Mouse (Mus musculus): ENCODE data around the gene Srprb. TPM values are rescaled to one million over a fixed set of nuclear protein-coding genes. Genes with fewer than 3 reads are reported as not detected.

The Srprb gene
- 10 to 100 TPM; 18.7 to 19.1 TPM for total RNA-seq (2021)

GRCm38 (mm10) chr9:103201561-103202260 lies at the start of gene Srprb:
Srprb (minus strand) TSS chr9:103202137.
- intact Hi-C loops (cut with DNase I) = no loop called here
- DNase-seq (ENCODE audit: low spot score in 2 of 2) = peak; percentile 93 to 97

- no peak for DNase-seq (ENCODE audit: low spot score in 2 of 2)
- intact Hi-C loops (cut with DNase I) = no loop called here
These were observed 46.7 kb upstream of the Srprb start for GRCm38 (mm10) chr9:103248618-103249017.

DNA sequence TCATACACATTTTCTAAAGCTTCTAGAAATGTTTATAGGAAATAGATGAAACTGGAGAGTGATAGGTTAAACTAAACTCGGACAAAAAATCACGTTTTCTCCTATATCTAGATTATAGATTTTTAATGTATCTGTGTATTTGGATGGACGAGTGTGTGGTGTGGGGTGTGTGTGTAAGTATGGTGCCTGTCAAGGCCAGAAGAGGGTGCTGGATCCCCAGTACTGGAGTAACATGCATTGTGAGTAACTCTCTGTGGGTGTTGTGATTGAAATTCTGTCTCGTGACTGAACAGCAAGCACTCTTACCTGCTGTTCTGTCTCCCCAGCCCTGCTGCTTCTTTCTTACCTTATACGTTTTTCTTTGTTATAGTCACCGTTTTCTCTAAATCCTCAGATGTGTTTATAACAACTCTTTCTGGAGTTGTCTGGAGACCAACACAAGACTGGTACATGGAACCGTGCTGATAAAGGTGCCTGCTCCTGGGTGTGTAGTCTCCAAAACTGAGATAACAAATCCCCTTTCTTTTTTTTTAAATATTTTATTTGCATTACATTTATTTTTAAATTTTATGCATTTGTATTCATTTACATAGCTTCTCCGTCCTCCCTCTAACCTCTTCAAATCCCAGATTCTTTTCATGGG lies 44.7 kb upstream of the Srprb start:
- no peak for DNase-seq (ENCODE audit: low spot score in 2 of 2)
- intact Hi-C loops (cut with DNase I) = no loop called here

DNA sequence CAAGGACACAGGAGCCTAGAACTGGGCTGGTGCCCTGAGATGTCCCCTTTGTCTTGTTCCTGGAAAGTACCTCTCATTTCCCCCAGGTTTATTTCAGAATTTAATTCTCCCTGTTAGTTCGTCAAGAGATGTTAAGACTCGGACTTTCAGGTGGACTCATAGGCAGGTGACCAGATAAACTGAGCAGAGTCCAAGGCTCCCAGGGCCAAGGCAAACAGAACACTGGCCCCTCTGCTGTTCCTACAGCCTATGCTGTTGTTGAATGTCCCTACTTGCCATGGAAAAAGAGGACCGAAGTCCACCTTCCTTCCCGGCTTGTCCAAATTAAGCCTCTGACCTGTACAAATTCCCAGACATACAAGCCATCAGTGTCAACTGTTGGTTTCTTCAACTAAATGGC lies 41.7 kb upstream of the Srprb start:
- no peak for DNase-seq (ENCODE audit: low spot score in 2 of 2)
- intact Hi-C loops (cut with DNase I) = no loop called here

GRCm38 (mm10) chr9:103241206-103241605 lies 39.3 kb upstream of the Srprb start:
- no peak for DNase-seq (ENCODE audit: low spot score in 2 of 2)
- intact Hi-C loops (cut with DNase I) = no loop called here

- intact Hi-C loops (cut with DNase I) = no loop called here
- no peak for DNase-seq (ENCODE audit: low spot score in 2 of 2)
These were observed 37.5 kb upstream of the Srprb start for GRCm38 (mm10) chr9:103239471-103239870.

- intact Hi-C loops (cut with DNase I) = no loop called here
- peak in 1 of 2 experiments; percentile 20 for DNase-seq (ENCODE audit: low spot score in 2 of 2)
These were observed 32.7 kb upstream of the Srprb start for GRCm38 (mm10) chr9:103234565-103235165.

DNA sequence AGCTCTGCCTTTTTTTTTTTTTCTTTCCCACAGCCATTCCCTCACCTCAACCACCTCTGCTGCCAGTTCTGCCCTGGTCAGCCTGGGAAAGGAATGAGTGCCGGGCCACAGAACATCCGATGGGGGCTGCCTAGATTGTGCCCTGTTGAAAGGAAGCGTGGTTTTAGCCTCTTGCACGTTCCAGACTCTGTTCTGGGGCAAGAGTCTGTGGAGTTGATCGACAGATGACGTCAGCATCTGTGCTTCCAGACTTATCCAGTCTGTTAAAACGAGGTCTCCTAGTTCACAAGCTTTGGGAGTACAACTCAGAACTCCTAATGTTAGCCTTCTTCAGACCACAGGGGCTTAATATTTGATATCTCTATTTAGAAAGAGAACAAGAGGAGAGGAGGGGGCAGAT lies 32.1 kb upstream of the Srprb start:
- DNase-seq (ENCODE audit: low spot score in 2 of 2) = no peak
- intact Hi-C loops (cut with DNase I) = no loop called here

- intact Hi-C loops (cut with DNase I) = no loop called here
These were observed 31.1 kb upstream of the Srprb start for GRCm38 (mm10) chr9:103233006-103233395.

DNA sequence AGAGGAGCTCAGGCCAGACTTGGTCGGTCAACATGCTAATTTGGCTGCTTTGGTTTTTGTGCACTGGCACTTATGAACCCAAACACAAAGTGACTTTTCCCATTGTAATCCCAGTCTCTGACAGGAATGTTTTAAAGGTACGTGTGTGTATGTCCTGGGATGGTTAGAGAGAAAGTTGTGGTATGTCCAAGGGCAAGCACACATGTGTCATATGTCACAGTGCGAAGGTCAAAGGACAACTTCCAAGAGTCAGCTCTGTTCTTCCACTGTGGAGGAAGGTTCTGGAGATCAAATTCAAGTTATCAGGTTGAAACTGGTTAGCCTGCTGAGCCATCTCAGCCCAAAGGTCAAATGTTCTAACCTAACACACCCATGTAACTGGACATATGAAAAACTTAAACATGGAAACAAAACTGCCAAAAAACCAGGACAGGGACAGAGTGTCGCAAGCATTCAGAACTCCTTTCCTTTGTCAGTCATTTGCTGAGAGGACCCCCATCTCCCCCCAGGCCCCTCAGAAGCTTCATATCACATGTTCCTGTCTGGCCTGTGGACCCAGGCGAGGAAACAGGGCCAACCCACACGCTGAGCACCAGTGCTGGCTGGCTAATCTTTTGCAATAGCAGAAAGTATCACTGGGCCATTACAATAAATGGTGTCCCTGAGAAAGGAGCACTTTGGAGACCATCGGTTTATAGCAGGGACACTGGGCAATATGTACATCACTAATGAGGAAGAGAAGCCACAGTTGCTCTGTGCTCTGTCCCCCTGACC lies 30.5 kb upstream of the Srprb start:
- DNase-seq (ENCODE audit: low spot score in 2 of 2) = no peak
- intact Hi-C loops (cut with DNase I) = no loop called here

More at GRCm38 (mm10) chr9:103233006-103233395, 31.1 kb upstream of the Srprb start:
- DNase-seq (ENCODE audit: low spot score in 2 of 2) = no peak

DNA sequence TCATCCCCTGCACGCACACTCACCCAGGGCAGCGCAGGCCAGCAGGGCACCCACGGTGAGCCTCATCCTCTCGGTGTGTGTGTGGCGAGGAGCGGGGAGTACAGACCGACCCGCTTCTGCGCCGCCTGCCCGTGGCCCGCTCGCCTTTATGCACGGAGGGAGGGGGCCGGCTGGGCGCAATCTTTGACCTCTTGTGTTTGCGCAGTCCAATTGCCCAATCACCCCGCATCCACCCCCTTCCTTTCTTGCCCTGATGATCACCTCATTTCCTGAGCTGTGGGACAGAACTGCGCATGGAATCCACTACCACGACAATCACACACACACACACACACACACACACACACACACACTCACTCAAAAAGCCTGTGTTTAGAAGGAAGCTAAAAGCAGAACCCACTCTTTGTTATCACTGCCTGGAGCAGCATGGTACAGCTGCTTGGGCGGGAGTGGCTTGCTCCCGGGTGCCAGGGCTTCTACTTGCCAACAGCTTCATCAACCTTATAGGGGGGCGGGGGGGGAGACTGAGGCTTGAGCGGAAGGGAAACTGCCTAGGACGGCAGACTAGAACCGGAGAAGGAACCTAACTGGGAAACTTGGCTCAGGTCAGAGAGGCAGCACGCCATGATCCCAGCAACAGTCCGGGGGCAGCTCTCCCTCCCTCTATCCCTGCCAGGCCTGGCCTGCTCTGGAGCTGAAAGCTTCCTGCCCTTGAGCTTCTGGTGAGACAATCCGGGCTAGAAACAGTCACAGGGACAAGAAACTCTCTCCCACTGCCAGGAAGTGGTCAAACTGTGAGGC lies 28.4 kb upstream of the Srprb start, which contains the start of the genes Gm20425 and Trf:
Gm20425 (minus strand) TSS at position 157 of the 801 bp plus-strand sequence.
Trf (minus strand) TSS at position 294 of the 801 bp plus-strand sequence.
- intact Hi-C loops (cut with DNase I) = no loop called here
- DNase-seq (ENCODE audit: low spot score in 2 of 2) = peak; percentile 46 to 69

DNA sequence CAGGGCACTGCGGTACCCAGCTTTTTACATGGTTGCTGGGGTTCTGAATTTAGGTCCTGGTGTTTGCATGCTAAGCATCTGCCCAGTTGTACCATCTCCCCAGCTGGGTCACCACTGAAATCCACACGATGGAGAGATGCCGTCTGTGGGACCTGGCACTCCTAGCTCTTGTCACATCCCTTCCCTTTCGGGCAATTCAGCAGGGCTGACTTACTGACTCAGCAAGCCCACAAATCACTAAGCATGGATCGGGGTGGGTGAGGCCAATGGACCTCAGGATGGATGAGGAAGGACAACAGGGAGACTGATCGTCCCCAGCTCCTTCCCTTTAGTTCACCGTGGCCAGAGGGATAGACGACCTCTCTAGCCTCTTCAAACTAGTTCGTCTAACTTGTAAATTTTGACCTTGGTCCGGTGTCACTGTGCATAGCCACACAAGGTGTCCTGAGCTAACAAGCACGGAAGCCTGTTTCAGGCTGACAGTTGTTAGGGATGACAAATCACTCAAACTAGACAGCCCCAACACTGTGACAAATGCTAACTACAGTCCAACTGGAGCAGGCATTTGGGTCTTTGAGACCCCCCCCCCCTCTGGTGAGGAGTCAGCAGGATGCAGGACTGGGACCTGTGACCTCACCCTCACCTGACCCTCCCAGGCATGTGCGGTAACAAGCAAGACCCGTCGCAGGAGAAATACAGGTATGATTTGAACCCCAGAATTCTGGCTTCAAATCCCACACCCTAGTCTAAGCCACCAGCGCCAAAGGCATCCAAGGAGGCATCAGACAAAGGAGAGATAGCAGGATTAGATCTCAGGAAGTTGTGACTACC lies 27.3 kb upstream of the Srprb start:
- no peak for DNase-seq (ENCODE audit: low spot score in 2 of 2)
- intact Hi-C loops (cut with DNase I) = no loop called here

- DNase-seq (ENCODE audit: low spot score in 2 of 2) = no peak
- intact Hi-C loops (cut with DNase I) = no loop called here
These were observed 26.6 kb upstream of the Srprb start for GRCm38 (mm10) chr9:103228370-103229003.

- no peak for DNase-seq (ENCODE audit: low spot score in 2 of 2)
- intact Hi-C loops (cut with DNase I) = no loop called here
These were observed 25.8 kb upstream of the Srprb start for GRCm38 (mm10) chr9:103227760-103228159.

DNA sequence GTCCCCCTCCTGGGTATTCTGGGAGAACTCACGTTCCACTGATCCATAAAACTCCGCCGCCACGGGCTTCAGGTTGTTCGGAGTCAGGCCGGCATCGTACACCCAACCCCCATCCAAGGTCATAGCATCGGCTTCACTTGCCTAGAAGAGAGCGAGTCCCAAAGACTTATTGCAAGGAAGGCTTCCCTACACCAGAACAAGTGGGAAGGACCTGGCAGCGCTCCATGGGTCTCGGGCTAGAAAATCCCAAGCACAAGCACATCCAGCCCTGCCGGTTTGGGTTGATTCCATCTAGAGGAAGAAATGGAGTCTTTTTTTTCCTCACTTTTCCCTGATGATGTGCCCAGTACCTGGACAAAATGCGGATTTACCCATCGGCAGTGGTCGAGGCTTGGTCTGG lies 24.9 kb upstream of the Srprb start:
- intact Hi-C loops (cut with DNase I) = no loop called here
- DNase-seq (ENCODE audit: low spot score in 2 of 2) = no peak

GRCm38 (mm10) chr9:103225464-103225863 lies 23.5 kb upstream of the Srprb start:
- no peak for DNase-seq (ENCODE audit: low spot score in 2 of 2)
- intact Hi-C loops (cut with DNase I) = loop anchor here (1.0 kb wide), 1 partner anchor 77 kb away; no protein-coding TSS in a partner anchor

DNA sequence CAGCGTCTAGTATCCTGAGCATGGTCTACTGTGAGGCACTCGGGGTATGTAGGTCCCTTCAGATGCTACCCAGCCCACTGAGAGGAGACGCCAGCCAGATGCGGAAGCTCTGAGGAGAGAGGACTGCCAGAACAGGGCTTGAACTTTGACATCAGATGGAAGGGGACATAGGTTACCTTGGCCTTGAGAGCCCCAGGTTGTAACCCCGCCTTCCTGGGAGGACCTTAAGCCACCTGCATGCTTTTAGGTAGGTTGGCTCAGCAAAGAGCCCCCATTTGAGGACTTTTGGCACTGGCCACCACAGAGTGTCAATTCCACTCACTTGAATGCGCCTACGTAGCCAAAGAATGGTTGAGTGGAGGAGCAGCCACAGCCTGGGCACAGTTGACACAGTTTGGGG lies 22.8 kb upstream of the Srprb start:
- intact Hi-C loops (cut with DNase I) = loop anchor here (1.0 kb wide), 1 partner anchor 78 kb away; no protein-coding TSS in a partner anchor

GRCm38 (mm10) chr9:103214281-103214680 lies 12.3 kb upstream of the Srprb start:
- no peak for DNase-seq (ENCODE audit: low spot score in 2 of 2)
- intact Hi-C loops (cut with DNase I) = no loop called here

More for the DNA sequence above, 22.8 kb upstream of the Srprb start:
- DNase-seq (ENCODE audit: low spot score in 2 of 2) = no peak

Data from left cerebral cortex, postnatal 25 days (tissue).